Mouse (Mus musculus) limb, embryonic 13.5 days (tissue): ENCODE results near the gene Gabrr3. TPM values are rescaled to one million over a fixed set of nuclear protein-coding genes. Genes with fewer than 3 reads are reported as not detected.
"Not testable (repeated sequence)": the region's sequence is repeated elsewhere in the genome, so short reads cannot be mapped to it uniquely, and the experiment has no call there.

Source experiments
- ATAC-seq: fragments of 200-750 bp; cut with Nextera tagmentation; 2 replicates; pipeline ENCODE4 v1.8.0; 2017; ENCODE audit warnings: low read depth, moderate number of reproducible peaks, moderate TSS enrichment; ENCODE audit not compliant: low FRiP score
- H3K27ac ChIP-seq: fragments of 300-500 bp; sonication (generic); 2 replicates; pipeline ENCODE4 v1.5.1; 2015; ENCODE audit warnings: inconsistent platforms, mild to moderate bottlenecking, moderate library complexity
- H3K27me3 ChIP-seq: fragments of 300-500 bp; sonication (generic); 2 replicates; pipeline ENCODE4 v1.6.1; 2015; ENCODE audit warnings: mild to moderate bottlenecking, inconsistent platforms
- H3K36me3 ChIP-seq: fragments of 300-500 bp; sonication (generic); 2 replicates; pipeline ENCODE4 v1.6.1; 2015; ENCODE audit warnings: inconsistent platforms, mild to moderate bottlenecking, moderate library complexity
- H3K4me1 ChIP-seq: fragments of 300-500 bp; sonication (generic); 2 replicates; pipeline ENCODE4 v1.6.1; 2015; ENCODE audit warnings: inconsistent platforms
- H3K4me2 ChIP-seq: fragments of 300-500 bp; sonication (generic); replicated peaks from 2 replicates; pipeline ENCODE4 v1.6.1; 2015; ENCODE audit warnings: inconsistent platforms, mild to moderate bottlenecking, moderate library complexity
- H3K4me3 ChIP-seq: fragments of 300-500 bp; sonication (generic); 2 replicates; pipeline ENCODE4 v1.5.1; 2015; ENCODE audit warnings: moderate library complexity, mild to moderate bottlenecking, inconsistent platforms
- H3K9ac ChIP-seq: fragments of 300-500 bp; sonication (generic); 2 replicates; pipeline ENCODE4 v1.6.1; 2015; ENCODE audit warnings: mild to moderate bottlenecking, inconsistent platforms
- H3K9me3 ChIP-seq: fragments of 300-500 bp; sonication (generic); 2 replicates; pipeline ENCODE4 v1.6.1; 2016; ENCODE audit warnings: inconsistent platforms
- WGBS: fragments of 180-500 bp; shearing (Covaris S2); methylation state at CpG from one replicate; pipeline ENCODE4 v1.1.7; 2015; 5-methylcytosine and 5-hydroxymethylcytosine counted together
- polyA plus RNA-seq: library from polyadenylated mRNA; unstranded; fragments of >200 nt; fragmentation: Nextera tagmentation; extraction: Ambion mirVana; gene quantifications from 2 replicates; pipeline ENCODE4 v1.2.1, GENCODE M21; 2015

The Gabrr3 gene
- polyA plus RNA-seq, 1 experiment from 2014 or later = 0.08 TPM

DNA sequence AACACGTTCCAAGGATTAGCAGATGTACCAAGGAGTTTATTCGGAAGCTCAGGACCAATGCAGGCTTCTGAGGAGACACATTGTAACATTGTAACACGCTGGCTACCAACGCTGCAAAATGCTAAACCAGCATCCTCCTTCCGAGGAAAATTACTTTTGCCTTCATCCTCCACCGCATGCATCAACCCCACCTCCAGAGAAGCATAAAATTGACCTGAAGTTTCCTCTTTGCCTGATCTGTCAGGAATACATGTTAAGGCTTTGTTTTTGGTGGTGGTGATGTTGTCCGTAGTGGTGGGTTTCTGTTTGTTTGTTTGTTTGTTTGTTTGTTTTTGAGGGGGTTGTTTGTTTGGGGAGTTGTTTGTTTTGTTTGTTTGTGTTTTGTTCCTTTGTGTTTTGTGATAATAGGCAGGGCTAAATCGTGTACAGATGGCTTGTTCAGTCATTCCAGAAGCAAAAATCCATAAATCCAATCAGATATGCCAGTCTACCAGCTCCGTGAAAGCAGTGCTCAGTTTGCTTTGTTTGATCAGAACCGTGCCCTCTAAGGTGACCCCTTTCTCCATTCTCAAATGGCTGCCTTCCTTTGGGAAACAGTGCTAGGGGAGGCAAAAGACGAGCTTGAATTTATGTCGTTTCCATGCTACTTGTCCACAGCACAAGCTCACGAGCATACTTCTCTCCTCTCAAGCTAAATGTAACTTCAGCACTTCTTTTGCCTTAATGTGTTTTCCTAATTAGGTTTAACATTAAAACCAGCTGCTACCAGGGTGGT lies 14.6 kb downstream of the Gabrr3 start:
- Histone ChIP-seq H3K27me3 (no peaks in the 10 kb centered on the region), H3K9ac (no peak overlapping the region), H3K4me3 (no peak overlapping the region), H3K9me3 (no peaks in the 10 kb centered on the region), H3K36me3 (no peaks in the 10 kb centered on the region), H3K27ac (no peak overlapping the region), H3K4me1 (peaks cover 7% of the 10 kb centered on the region; the same call in 1 of the 2 replicates), H3K4me2 (no peak overlapping the region)
- no peak for ATAC-seq
- WGBS = 43% methylated on average over 13 of the region's 13 CpGs

DNA sequence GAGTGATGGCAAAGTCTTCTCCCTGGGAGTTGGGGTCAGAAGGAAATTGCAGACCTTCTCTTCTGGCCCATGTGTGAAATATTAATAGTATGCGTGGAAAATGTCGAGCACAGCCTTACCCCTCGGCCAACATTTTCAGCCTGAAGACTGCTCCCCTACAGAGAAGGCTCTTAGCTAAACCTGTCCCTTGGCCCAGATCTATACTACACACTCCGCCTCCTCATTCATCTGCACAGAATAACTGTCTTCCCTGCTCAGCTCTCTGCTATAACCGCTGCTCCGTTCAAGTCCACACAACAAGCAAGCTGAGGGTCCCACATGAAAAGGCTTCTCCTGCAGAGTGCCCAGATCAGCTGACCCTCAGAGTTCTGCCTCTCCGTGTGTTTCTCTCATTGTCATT lies 20.8 kb downstream of the Gabrr3 start:
- no peak for ATAC-seq
- Histone ChIP-seq H3K27ac (no peak overlapping the region), H3K36me3 (no peaks in the 10 kb centered on the region), H3K27me3 (no peaks in the 10 kb centered on the region), H3K9me3 (no peaks in the 10 kb centered on the region), H3K4me3 (no peak overlapping the region), H3K4me1 (peaks cover 5% of the 10 kb centered on the region), H3K9ac (no peak overlapping the region), H3K4me2 (no peak overlapping the region)
- 65% methylated on average over 7 of the region's 7 CpGs for WGBS

DNA sequence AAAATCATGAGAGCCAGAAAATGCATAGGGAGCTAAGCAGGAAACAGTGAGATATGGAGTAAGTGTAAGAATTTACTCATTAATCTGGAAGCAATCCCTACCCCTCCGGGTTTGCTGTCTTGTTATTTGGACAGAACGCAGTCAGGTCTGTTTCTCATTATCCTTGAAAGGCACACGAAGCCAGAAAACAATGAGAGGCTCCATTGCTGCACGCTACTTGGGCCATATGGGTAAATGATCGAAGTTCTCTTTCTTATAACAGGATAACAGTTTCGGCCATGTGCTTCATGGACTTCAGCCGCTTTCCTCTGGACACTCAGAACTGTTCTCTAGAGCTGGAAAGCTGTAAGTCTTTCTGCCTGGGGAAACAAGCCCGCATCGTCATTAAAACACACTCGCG lies 26.0 kb downstream of the Gabrr3 start:
- Histone ChIP-seq H3K4me2 (peak overlapping the region; percentile 44), H3K4me1 (peaks cover 13% of the 10 kb centered on the region), H3K27ac (peak overlapping the region; percentile 48; the same call in 1 of the 2 replicates), H3K9ac (no peak overlapping the region), H3K4me3 (no peak overlapping the region), H3K9me3 (no peaks in the 10 kb centered on the region), H3K27me3 (no peaks in the 10 kb centered on the region), H3K36me3 (no peaks in the 10 kb centered on the region)
- ATAC-seq = peak; percentile 84
- 22% methylated on average over 11 of the region's 11 CpGs for WGBS

DNA sequence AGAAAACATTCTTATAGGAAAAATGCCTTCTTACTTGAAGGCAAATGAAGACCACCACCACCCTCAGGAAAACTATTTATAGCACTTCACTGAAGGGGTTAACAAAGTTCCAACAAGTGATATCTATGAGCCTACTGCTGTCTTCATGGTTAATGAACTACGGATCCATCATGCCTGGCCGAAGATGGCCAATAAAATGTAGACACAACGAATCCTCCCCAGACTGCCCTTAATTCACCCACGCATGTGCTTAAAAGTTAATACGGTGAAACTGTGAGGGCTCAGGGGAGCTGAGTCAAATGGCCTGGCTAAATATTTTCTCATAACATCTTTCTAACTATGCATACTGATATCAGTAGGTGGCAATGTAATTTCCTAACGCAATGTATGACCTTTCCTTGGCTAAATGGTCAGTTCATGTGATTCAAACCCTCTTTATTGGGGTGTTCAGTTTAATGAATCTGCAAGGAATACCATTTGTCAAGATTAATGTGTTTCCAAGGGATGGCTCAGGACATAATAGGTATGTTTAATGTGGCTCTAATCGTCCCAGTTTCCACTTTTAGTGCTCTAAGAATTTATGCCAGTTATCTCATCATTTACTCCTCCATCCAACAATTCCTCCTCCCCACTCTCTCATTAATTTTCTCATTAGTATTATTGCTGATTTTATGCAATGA lies 37.9 kb downstream of the Gabrr3 start:
- Histone ChIP-seq H3K4me2 (no peak overlapping the region), H3K27me3 (no peaks in the 10 kb centered on the region), H3K4me3 (no peak overlapping the region), H3K27ac (no peak overlapping the region), H3K9me3 (no peaks in the 10 kb centered on the region), H3K36me3 (no peaks in the 10 kb centered on the region), H3K4me1 (peaks cover 9% of the 10 kb centered on the region; the same call in 1 of the 2 replicates), H3K9ac (no peak overlapping the region)
- ATAC-seq = no peak
- WGBS = 87% methylated on average over 7 of the region's 7 CpGs

DNA sequence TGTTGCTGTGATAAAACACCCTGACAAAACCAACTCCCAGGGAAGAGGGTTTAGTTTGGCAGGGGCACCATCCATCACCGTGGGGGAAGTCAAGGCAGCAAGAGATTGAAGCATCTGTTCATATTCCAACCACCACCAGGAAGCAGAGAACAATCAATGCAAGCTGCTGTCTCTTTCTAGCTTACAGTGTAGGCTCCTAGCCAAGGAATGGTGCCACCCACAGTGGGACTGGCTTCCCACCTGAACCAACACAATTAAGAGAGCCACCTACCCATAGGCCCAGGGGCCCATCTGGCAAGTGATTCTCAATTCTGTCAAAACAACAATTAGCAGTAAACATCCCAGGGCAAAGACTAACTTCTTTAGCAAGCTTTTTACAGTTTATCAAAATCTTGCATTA lies 41.0 kb downstream of the Gabrr3 start:
- no peaks in the 10 kb centered on the region for H3K36me3 ChIP-seq
- ATAC-seq = no peak
- H3K9ac ChIP-seq = no peak overlapping the region
- no peak overlapping the region for H3K27ac ChIP-seq
- 87% methylated on average over 1 of the region's 1 CpGs for WGBS
- no peak overlapping the region for H3K4me3 ChIP-seq
- H3K27me3 ChIP-seq = no peaks in the 10 kb centered on the region
- no peaks in the 10 kb centered on the region for H3K9me3 ChIP-seq
- no peak overlapping the region for H3K4me2 ChIP-seq
- no peaks in the 10 kb centered on the region for H3K4me1 ChIP-seq

DNA sequence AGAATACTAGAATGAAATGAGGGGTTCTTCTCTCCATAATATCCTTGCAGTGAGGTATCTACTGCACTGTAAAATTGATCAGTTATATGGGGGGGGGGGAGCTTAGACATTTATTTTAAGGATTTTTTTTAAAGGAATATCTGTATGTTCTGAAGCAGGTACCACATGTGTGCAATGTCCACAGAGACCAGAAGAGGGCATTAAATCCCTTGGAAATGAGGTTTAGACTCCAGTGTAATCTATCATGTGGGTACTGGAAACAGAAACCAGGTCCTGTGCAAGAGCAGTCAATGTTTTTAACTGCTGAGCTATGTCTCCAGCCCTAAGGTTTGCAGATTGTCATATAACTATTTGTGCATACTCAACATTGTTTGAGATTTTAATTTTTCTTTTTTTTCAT lies 42.0 kb downstream of the Gabrr3 start:
- H3K36me3 ChIP-seq = no peaks in the 10 kb centered on the region
- H3K4me1 ChIP-seq = no peaks in the 10 kb centered on the region

DNA sequence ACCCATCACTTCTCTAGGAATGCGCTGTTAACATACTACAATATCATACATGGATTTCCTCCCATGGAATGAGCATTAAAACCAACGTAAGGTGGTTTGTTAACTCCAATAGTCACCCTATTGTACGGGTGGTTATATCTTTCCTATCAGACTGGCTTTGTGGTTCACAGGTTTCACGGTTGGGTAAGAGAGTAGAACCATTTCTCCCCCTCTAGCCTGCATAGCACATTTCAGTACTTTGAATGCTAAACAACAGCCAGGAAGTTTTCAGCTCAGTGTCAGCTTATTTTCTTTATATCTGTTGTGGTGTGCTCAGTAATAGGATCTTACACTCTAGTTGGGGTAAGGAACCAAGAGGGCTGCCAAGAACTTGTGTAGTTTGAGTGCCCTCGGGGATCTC lies 44.7 kb downstream of the Gabrr3 start:
- no peaks in the 10 kb centered on the region for H3K4me1 ChIP-seq
- H3K27me3 ChIP-seq = no peaks in the 10 kb centered on the region
- no peak overlapping the region for H3K4me3 ChIP-seq
- no peaks in the 10 kb centered on the region for H3K9me3 ChIP-seq
- H3K36me3 ChIP-seq = no peaks in the 10 kb centered on the region
- H3K27ac ChIP-seq = no peak overlapping the region
- no peak overlapping the region for H3K4me2 ChIP-seq
- WGBS = 90% methylated on average over 5 of the region's 5 CpGs
- no peak for ATAC-seq
- H3K9ac ChIP-seq = no peak overlapping the region

More for the DNA sequence above, 42.0 kb downstream of the Gabrr3 start:
- ATAC-seq = no peak
- Histone ChIP-seq H3K27me3 (no peaks in the 10 kb centered on the region), H3K27ac (no peak overlapping the region), H3K4me3 (no peak overlapping the region), H3K9ac (no peak overlapping the region), H3K9me3 (no peaks in the 10 kb centered on the region), H3K4me2 (no peak overlapping the region)

DNA sequence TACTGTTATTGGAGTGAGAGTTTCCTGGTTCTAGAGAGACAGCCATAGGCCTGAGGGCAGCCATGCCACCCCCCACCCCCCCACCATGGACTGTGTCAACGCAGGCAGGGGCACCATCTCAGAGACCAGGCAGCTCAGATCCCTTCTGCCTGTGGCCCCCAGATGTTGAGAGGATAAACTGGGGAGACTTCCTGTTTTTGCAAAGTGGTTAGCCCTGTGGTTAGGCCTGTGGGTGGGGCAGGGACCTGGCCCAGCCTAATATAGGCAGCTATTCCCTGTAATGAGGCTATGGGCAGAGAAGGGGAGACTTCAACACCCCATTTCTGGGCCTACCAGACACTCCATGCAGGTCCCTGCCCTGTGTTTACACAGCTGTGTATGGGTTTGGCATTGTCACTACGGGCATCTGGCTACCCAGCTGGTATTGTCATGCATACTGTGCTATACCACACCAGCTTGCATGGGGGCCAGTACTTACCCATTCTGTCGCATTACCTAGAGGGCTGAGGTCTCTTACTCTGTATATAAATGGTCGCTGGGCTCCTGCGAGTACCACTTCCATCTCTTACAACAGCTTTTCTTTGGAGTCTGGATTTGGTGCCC lies 52.2 kb downstream of the Gabrr3 start:
- not testable (repeated sequence) for H3K36me3 ChIP-seq, H3K27ac ChIP-seq, H3K27me3 ChIP-seq, H3K4me2 ChIP-seq, H3K9ac ChIP-seq, H3K4me3 ChIP-seq, H3K4me1 ChIP-seq, H3K9me3 ChIP-seq, ATAC-seq
- 86% methylated on average over 5 of the region's 5 CpGs for WGBS

DNA sequence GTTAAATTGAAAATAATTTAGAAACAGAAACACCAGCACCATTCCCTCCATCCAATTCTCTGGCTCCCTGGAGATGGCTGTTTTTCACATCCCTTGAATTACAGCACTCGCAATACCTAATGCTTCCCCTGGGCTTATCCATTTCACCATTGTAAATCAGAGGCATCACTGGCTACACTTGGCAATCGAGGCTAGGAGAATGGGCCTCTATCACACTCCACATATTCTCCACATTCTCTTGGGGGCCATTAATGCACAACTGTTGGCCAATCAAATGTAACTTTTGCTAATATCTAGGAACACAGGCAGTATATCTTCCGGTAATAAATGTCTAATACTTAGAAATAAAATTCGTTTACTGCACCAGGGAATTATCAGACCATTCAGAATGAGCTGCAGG lies 56.4 kb downstream of the Gabrr3 start:
- 55% methylated on average over 4 of the region's 4 CpGs for WGBS
- H3K4me2 ChIP-seq = no peak overlapping the region
- no peak overlapping the region for H3K27ac ChIP-seq
- H3K9ac ChIP-seq = no peak overlapping the region
- ATAC-seq = peak; percentile 44; the same call in 1 of the 2 replicates
- H3K9me3 ChIP-seq = peaks cover 7% of the 10 kb centered on the region; the same call in 1 of the 2 replicates
- H3K4me1 ChIP-seq = no peaks in the 10 kb centered on the region
- no peak overlapping the region for H3K4me3 ChIP-seq
- no peaks in the 10 kb centered on the region for H3K27me3 ChIP-seq
- no peaks in the 10 kb centered on the region for H3K36me3 ChIP-seq

DNA sequence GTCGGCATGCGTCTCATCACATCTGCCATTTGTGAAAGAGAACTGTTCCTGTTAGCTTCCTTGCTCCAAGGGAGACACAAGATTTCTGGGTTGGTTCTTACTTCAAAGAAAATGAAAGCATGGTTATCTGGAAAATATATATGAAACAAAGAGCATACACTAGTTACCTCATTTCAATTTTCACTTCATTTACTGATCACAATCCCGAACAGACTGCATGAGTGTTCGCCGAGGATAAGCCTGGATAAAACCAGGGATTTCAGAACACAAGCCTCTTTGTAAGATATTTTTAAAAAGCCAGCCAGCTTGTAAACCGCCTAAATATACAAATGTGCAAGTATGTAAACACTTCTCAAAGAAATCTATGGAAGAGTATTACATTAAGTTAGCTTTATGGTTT lies 56.8 kb downstream of the Gabrr3 start:
- Histone ChIP-seq H3K27me3 (no peaks in the 10 kb centered on the region), H3K4me3 (no peak overlapping the region), H3K9ac (no peak overlapping the region), H3K36me3 (no peaks in the 10 kb centered on the region), H3K4me2 (no peak overlapping the region), H3K4me1 (no peaks in the 10 kb centered on the region), H3K9me3 (peaks cover 7% of the 10 kb centered on the region; the same call in 1 of the 2 replicates), H3K27ac (no peak overlapping the region)
- WGBS = 74% methylated on average over 6 of the region's 6 CpGs
- peak; percentile 44; the same call in 1 of the 2 replicates for ATAC-seq

DNA sequence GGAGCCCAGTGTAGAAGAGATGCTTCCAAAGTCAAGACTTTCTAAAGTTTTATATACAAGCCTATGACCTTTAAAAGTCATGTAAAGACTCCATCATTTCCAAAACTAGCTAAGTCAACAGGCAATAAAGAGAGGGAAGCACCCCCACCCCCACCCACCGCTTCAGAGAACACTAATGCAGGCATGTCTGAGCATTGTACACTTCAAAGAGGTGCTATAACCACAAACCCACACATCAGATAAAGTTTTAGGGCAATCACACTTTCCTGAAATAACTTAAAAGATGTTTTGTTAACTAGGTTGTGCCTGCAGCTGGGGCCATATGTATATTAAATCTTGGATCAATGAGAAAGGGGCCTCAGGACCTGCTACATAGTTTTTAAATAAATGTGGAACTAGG lies 62.7 kb downstream of the Gabrr3 start:
- H3K36me3 ChIP-seq = no peaks in the 10 kb centered on the region
- no peak overlapping the region for H3K4me2 ChIP-seq
- H3K27ac ChIP-seq = no peak overlapping the region
- ATAC-seq = no peak
- WGBS = 67% methylated on average over 1 of the region's 1 CpGs
- no peak overlapping the region for H3K9ac ChIP-seq
- H3K4me1 ChIP-seq = peaks cover 14% of the 10 kb centered on the region
- peaks cover 3% of the 10 kb centered on the region; the same call in 1 of the 2 replicates for H3K9me3 ChIP-seq
- no peaks in the 10 kb centered on the region for H3K27me3 ChIP-seq
- no peak overlapping the region for H3K4me3 ChIP-seq

DNA sequence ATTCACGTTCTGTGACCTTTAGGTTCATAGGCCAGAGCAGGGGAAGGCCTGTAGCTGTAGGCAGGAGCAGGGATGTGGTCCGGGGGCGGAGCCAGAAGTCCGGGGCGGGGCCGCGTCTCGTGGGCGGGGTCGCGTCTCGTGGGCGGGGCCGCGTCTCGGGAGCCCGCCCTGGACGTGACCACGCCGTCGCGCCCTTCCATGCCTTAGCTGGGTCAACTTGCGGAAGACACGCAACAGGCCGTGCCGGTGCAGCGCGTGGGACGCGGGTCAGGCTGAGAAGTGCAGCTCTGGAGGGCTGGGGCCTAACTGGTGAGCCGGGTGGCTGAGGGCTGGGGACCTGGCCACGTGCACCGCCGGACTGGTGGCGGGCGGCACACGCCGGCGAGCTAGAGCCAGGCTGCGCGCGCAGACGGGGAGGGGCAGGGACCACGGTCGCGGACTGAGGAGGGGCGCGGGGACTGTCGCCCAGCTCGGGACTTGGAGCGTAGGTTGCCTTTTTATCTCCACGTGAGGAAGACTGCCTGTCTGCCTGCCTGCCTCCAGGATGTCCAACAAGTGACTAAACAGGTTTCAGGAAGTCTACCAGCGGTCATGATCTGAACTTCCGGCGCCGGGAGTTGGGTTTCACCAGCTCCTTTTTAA lies 64.6 kb downstream of the Gabrr3 start, which contains the start of gene Riox2:
Gene Riox2, plus strand, starts transcription at position 139 of the 642 bp plus-strand sequence.
- Histone ChIP-seq H3K27me3 (no peaks in the 10 kb centered on the region), H3K27ac (0 out of 2 replicates have a peak within 1 kb of the TSS, but pooled peaks have one; percentile 2), H3K36me3 (peaks cover 5% of the 10 kb centered on the region; the same call in 1 of the 2 replicates), H3K9ac (peak within 1 kb of the TSS; percentile 72), H3K4me1 (peaks cover 14% of the 10 kb centered on the region), H3K9me3 (no peaks in the 10 kb centered on the region), H3K4me3 (peak within 1 kb of the TSS; percentile 59), H3K4me2 (peak within 1 kb of the TSS; percentile 62)
- WGBS = 1% methylated on average over 55 of the region's 56 CpGs
- peak; percentile 93 for ATAC-seq
